Mouse (Mus musculus) adrenal gland, postnatal 4 days (tissue): ENCODE data around the gene Cwf19l1. TPM values are rescaled to one million over a fixed set of nuclear protein-coding genes. Genes with fewer than 3 reads are reported as not detected.
"Not testable (repeated sequence)": the region's sequence is repeated elsewhere in the genome, so short reads cannot be mapped to it uniquely, and the experiment has no call there.

Experiments
- DNase-seq, 2 experiments: peaks; one replicate each; pipeline ENCODE4 v3.0.0; 2021 to 2022; ENCODE audit warnings: low spot score in 2 of 2, mixed read lengths in 2 of 2
- total RNA-seq, 2 experiments: library from RNA; stranded (reverse); gene quantifications; 2 replicates each; pipeline ENCODE4 v1.2.3; 2021

Gene Cwf19l1
- total RNA-seq, 2 experiments from 2014 or later = 33.9 to 34.4 TPM

DNA sequence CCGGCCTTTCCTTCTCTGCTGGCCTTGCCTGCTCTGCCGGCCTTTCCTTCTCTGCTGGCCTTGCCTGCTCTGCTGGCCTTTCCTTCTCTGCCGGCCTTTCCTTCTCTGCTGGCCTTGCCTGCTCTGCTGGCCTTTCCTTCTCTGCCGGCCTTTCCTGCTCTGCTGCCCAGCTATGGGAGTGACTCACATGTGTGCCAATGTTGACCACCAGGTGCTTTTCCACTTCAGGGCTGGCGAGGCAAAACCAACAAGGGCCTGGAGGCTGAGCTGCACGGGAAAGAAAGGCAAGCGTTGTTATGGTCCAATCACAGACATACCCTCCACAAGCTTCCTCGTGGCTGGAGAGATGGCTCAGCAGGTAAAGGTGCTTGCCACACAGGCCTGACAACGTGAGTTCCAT lies 15.0 kb downstream of the Cwf19l1 start:
- DNase-seq = not testable (repeated sequence)

- DNase-seq = no peak
Measured at GRCm38 (mm10) chr19:44117793-44118192, 17.9 kb downstream of the Cwf19l1 start.

GRCm38 (mm10) chr19:44111706-44112105 lies 24.0 kb downstream of the Cwf19l1 start:
- no peak for DNase-seq

DNA sequence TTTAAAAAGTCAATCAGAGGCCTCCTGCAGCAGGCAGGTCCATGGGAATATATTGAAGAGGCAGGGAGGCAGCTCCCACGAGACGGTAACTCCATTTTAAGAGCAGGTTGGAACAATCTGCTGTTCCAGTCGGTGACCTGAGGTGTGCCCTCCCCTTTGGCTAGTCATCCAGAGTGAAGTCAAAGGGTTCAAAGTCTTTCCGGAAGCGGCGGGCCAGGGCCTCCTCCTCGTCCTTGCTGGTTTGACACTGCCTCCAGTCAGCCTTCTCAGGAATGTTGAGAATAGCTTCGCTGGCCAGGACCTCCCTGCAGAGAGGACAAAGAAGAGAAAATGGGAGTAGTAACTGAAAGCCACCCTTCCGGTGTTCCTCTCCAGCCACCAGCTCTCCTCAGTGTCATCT lies 25.3 kb downstream of the Cwf19l1 start:
- no peak for DNase-seq

- peak in 1 of 2 experiments; percentile 11 for DNase-seq
Measured at GRCm38 (mm10) chr19:44108996-44109395, 26.7 kb downstream of the Cwf19l1 start.

DNA sequence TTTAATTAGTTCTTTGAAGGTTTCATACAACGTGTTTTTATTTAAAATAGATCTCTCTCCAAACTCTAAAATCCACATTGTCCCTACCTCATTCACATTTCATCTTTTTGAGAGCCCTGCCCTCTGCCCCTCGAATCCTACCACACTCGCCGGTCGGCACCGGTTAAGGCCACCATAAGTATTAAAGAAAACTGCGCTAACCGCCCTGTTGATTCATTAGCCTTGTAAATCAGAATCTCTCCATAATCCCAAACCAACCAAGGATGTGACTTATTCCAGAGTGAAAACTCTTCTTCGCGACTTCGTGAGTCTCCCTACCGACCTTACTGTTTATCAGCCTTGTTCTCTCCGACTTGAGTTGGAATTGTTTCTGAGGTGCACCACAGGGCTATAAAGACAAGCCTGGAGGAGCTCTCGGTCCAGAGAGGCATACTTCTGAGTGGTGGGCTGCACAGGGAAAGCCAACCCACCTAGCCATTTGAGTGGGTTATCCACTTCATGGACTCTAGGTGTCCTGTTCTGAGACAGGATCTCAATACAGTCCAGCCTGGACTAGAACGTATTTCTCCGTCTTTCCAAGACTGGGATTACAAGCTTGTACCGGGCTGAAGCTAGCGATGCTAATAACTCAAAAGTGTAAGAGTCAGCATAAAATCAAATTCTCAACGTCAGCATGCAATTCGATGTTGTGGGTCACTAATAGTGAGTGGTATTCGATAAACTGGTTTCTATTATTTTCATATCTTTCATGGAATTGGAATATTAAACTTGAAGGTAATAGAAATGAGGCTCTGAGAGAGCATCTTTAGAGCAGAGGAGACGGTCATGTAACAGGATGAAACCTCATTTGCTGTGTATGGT lies 27.8 kb downstream of the Cwf19l1 start:
- no peak for DNase-seq

- peak; percentile 88 to 92 for DNase-seq
Measured at GRCm38 (mm10) chr19:44106831-44107660, 28.6 kb downstream of the Cwf19l1 start, which contains the start of gene Chuk. TSS of gene Chuk (minus strand) at chr19:44107480.

GRCm38 (mm10) chr19:44104393-44104792 lies 31.3 kb downstream of the Cwf19l1 start:
- DNase-seq = no peak

GRCm38 (mm10) chr19:44103001-44103400 lies 32.7 kb downstream of the Cwf19l1 start:
- no peak for DNase-seq

DNA sequence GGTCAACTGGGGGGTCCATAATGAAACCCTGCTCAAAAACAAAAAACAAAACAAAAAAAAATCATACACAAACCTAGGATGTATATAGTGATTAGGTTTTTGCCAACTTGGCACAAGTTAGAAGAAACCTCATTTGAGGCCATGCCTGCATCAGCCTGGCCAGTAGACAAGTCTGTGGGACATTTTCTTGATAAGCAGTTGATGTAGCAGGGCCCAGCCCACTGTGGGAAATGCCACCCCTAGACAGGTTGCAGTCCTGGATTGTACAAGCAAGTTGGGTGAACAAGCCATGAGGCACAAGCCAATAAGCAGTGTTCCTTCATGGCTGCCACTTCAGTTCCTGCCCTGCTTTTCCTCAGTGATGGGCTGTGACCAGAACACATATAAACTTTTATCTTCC lies 34.8 kb downstream of the Cwf19l1 start:
- DNase-seq = no peak

- DNase-seq = no peak
Measured at GRCm38 (mm10) chr19:44086278-44086677, 49.4 kb downstream of the Cwf19l1 start.

- no peak for DNase-seq
Measured at GRCm38 (mm10) chr19:44080920-44081319, 54.8 kb downstream of the Cwf19l1 start.

- no peak for DNase-seq
Measured at GRCm38 (mm10) chr19:44080023-44080422, 55.7 kb downstream of the Cwf19l1 start.

DNA sequence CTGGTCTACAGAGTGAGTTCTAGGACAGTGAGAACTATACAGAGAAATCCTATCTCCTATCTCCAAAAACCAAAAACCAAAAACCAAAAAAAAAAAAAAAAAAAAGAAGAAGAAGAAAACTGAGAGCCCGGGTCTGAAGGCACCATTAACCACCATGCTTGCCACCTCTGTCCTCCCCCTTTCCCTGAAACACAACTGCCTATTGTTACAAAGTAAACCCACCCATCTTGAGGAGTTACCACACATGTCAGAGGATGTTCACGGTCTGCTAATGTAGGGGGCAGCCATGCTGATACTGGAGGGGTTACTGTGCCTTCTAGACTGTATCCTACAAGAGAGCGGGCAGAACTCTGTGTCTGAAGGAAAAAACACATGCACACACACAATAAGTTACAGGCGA lies 58.7 kb downstream of the Cwf19l1 start:
- DNase-seq = no peak

- no peak for DNase-seq
Measured at GRCm38 (mm10) chr19:44076457-44076856, 59.2 kb downstream of the Cwf19l1 start.

DNA sequence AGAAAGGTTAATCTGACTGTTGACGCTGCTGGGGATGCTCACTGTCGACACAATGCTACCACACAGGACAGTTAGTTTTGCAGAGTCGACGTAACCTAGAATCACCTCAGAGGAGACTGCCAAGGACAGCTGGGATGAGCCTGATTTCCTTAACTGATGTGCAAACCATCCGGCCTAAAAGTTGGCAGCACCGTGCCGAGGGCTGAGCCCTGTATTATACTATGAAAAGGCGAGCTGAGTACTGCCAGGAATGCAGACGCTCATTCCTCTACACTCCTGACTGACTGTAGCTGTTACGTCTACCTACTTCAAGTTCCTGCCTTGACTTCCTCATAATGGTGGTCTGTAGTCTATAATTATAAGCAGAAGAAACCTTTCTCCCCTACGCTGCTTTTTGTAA lies 60.7 kb downstream of the Cwf19l1 start:
- no peak for DNase-seq

GRCm38 (mm10) chr19:44071166-44071565 lies 64.5 kb downstream of the Cwf19l1 start:
- DNase-seq = no peak

- DNase-seq = no peak
Measured at GRCm38 (mm10) chr19:44069914-44070232, 65.8 kb downstream of the Cwf19l1 start.

DNA sequence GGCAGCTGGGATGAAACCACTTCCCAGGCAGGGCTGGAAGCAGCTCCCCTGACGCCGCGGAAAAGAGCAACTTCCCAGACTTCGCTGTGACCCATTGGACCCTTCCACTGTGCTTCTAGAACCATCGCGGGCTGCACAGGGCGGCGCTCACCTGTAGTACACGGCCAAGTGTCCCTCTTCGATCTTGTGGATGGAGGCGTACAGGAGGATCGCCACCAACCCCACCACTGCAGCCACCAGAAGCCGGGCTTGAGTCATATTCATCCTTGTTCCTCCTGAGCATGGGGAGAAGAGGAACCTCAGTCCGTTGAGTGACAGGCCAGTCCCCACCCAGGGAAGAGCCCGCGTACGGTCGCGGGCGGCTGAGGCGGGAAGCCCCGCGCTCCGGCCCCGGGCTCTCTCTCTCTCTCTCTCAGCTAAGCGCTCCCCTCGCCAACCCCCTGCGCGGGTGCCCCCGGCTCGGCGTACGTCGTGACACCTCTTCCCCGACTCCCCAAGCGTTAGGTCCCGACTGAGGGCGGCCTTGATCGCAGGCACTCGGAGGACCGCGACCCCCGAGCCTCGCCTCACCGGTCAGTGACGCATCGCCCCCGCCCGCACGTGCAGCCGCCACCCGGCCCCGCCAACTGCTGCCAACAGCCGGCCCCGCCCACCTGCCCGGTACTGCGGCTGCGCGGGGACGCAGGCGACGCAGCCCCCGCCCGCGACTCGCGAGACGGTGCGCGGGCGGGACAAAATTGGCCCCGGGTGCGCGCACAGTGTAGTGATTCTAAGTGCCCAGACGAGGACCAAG lies 66.4 kb downstream of the Cwf19l1 start, which contains the start of gene Erlin1:
Gene Erlin1 (minus strand): TSS at position 665 of the 793 bp plus-strand sequence.
- DNase-seq = peak; percentile 72 to 84

DNA sequence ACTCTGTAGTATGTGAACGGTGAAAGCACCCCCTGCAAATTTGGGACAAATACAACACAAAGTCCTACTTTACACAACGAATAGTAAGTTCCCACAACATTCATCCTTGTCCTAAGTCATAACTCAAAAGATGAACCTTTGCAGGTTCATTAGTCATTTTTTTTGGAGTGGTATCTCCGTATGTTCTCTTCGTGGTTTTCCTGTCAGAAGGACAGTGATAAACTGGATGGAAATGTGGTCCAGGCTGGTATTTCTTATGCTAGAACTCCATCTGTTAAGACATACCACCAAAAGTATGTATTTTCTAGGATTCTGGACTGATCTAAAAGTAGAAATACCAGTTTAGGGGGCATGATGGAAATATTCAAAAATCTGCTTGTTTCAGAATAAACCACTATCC lies 67.4 kb downstream of the Cwf19l1 start:
- DNase-seq = no peak

- DNase-seq = no peak
Measured at GRCm38 (mm10) chr19:44067323-44068049, 68.2 kb downstream of the Cwf19l1 start.
